Mouse (Mus musculus) brain, embryonic 14.5 days (tissue): Measurements from ENCODE around the gene H2afz.

ENCODE experiments used
- CTCF ChIP-seq: fragments of 200-500 bp; IDR thresholded peaks from 2 replicates; pipeline ENCODE4 v1.5.1; 2012; ENCODE audit warnings: inconsistent platforms, mild to moderate bottlenecking, moderate library complexity, borderline replicate concordance; ENCODE audit not compliant: insufficient read depth, insufficient read length; ENCODE audit errors: extremely low read depth
- POLR2A ChIP-seq: fragments of 200-500 bp; IDR thresholded peaks from 2 replicates; pipeline ENCODE4 v1.6.1; 2012; ENCODE audit warnings: mild to moderate bottlenecking, inconsistent platforms, borderline replicate concordance; ENCODE audit not compliant: poor library complexity, insufficient read depth, insufficient read length, severe bottlenecking; ENCODE audit errors: extremely low read depth

DNA sequence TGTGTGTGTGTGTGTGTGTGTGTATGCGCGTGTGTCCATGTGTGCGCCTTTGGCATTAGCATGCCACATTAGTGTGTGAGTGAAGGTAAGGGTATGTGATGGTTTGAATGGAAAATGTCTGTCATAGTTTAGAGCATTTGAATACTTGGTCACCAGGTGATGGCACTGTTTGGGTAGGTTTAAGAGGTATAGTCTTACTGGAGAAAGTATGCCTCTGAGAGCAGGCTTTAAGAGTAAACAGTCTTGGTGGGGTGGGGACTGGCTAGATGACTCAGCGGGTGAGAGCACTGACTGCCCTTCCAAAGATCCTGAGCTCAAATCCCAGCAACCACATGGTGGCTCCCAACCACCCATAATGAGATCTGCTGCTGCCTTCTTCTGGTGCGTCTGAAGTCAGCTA, 14.6 kb upstream of the H2afz start:
- no peak for TF ChIP-seq CTCF
- TF ChIP-seq POLR2A, result no peak
